Mouse (Mus musculus) spleen, adult 2 months (tissue): ENCODE measurements at regions not wholly inside any gene's neighbourhood (a gene's known extent, or its start where the extent isn't known, plus 50 kb on each side); places are given as distances from the start of the nearest gene placed in this dataset.

Source experiments
- CTCF ChIP-seq: fragments of 200-500 bp; IDR thresholded peaks from 2 replicates; pipeline ENCODE4 v1.5.1; 2011; ENCODE audit warnings: mild to moderate bottlenecking, inconsistent platforms; ENCODE audit not compliant: insufficient read depth, insufficient read length, insufficient replicate concordance; ENCODE audit errors: extremely low read depth
- POLR2A ChIP-seq: fragments of 200-500 bp; IDR thresholded peaks from 2 replicates; pipeline ENCODE4 v1.6.1; 2011; ENCODE audit warnings: low read depth, low read length, inconsistent platforms

DNA sequence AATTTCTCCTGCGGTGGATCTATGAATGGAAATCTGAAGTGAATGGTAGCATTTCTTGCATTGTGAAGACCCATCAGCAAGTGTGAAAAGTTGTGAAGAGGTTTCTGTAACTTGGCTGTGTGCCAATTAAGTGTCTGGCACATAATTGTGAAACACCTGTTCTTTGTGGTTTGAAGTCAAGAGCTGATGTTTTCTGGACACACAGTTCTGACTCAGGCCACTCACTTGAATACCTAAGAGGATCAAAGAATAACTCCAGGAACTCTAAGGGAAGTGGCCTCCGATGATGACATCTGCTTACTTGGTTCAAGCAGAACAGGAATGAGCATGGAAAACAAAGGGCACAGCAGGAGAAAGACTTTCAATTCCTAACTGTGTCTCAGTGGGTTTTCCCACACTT is 534.2 kb downstream of the 1810013L24Rik start:
- TF ChIP-seq CTCF (no peak), POLR2A (no peak)
